Mouse (Mus musculus) ES-E14 (cell line): ENCODE data around the gene Gm6040. TPM values are rescaled to one million over a fixed set of nuclear protein-coding genes. Genes with fewer than 3 reads are reported as not detected.

ENCODE experiments used
- DNase-seq: peaks from one replicate; pipeline ENCODE4 v3.0.0-alpha.2; 2013; ENCODE audit warnings: low read depth, low spot score
- H3K27ac ChIP-seq: 2 replicates; pipeline ENCODE4 v1.5.1; 2012; ENCODE audit warnings: low read depth, mild to moderate bottlenecking, low read length, moderate library complexity, mixed read lengths; ENCODE audit not compliant: poor library complexity, insufficient read depth, severe bottlenecking
- H3K36me3 ChIP-seq: 2 replicates; pipeline ENCODE4 v1.6.1; 2012; ENCODE audit warnings: mild to moderate bottlenecking, low read length, moderate library complexity, mixed read lengths; ENCODE audit not compliant: control insufficient read depth, poor library complexity, insufficient read depth, severe bottlenecking
- H3K4me1 ChIP-seq, 2 experiments: fragments of 150-350 bp in 1 of 2; sonication (generic) in 1 of 2; 2 replicates each; pipeline ENCODE4 v1.6.1; 2012; ENCODE audit warnings: low read length in 2 of 2, mild to moderate bottlenecking in 1 of 2, mixed read lengths in 1 of 2; ENCODE audit not compliant: control insufficient read depth in 2 of 2, insufficient read depth in 2 of 2, poor library complexity in 1 of 2
- H3K4me3 ChIP-seq, 2 experiments: fragments of 150-350 bp in 1 of 2; sonication (generic) in 1 of 2; 2 replicates each; pipeline ENCODE4 v1.5.1; 2012; ENCODE audit warnings: low read length in 2 of 2, low read depth in 1 of 2, mild to moderate bottlenecking in 1 of 2, mixed read lengths in 1 of 2; ENCODE audit not compliant: insufficient read depth in 1 of 2, poor library complexity in 1 of 2, severe bottlenecking in 1 of 2
- H3K9ac ChIP-seq: 2 replicates; pipeline ENCODE4 v1.6.1; 2012; ENCODE audit warnings: low read depth, mild to moderate bottlenecking, low read length, mixed read lengths; ENCODE audit not compliant: poor library complexity, insufficient read depth, severe bottlenecking
- H3K9me3 ChIP-seq: fragments of 150-350 bp; sonication (generic); 2 replicates; pipeline ENCODE4 v1.6.1; 2012; ENCODE audit warnings: low read depth, mild to moderate bottlenecking, low read length; ENCODE audit not compliant: control insufficient read depth, insufficient read depth
- CHD2 ChIP-seq: IDR thresholded peaks from 2 replicates; pipeline ENCODE4 v1.6.1; 2014; ENCODE audit warnings: mild to moderate bottlenecking, low read depth, low read length, inconsistent platforms
- HCFC1 ChIP-seq: IDR thresholded peaks from 2 replicates; pipeline ENCODE4 v1.6.1; 2012; ENCODE audit warnings: low read length, inconsistent platforms, borderline replicate concordance; ENCODE audit not compliant: insufficient read depth
- MAFK ChIP-seq: IDR thresholded peaks from 2 replicates; pipeline ENCODE4 v1.6.1; 2014; ENCODE audit warnings: mild to moderate bottlenecking, low read depth, low read length, inconsistent platforms; ENCODE audit not compliant: insufficient read depth
- ZC3H11A ChIP-seq: IDR thresholded peaks from 2 replicates; pipeline ENCODE4 v1.6.1; 2012; ENCODE audit warnings: low read depth, mild to moderate bottlenecking, inconsistent platforms, low read length, borderline replicate concordance
- ZNF384 ChIP-seq: IDR thresholded peaks from 2 replicates; pipeline ENCODE4 v1.6.1; 2012; ENCODE audit warnings: low read depth, low read length, inconsistent platforms
- in situ Hi-C, 2 experiments: fragments of 600-800 bp; cut with MboI; formaldehyde crosslinking; loops; one replicate each; pipeline ENCODE4 v1.15.1; 2025; ENCODE audit warnings: low sequenced_read_pairs in 2 of 2, inconsistent platforms in 1 of 2; ENCODE audit not compliant: unreplicated experiment in 2 of 2
- total RNA-seq: library from RNA; depleted of rRNA; stranded (reverse); fragments of 300-350 nt; gene quantifications from 2 replicates; pipeline ENCODE4 v1.2.3, GENCODE M21; 2012; rRNA removed

The Gm6040 gene
- total RNA-seq, result not detected in 2 replicates

DNA sequence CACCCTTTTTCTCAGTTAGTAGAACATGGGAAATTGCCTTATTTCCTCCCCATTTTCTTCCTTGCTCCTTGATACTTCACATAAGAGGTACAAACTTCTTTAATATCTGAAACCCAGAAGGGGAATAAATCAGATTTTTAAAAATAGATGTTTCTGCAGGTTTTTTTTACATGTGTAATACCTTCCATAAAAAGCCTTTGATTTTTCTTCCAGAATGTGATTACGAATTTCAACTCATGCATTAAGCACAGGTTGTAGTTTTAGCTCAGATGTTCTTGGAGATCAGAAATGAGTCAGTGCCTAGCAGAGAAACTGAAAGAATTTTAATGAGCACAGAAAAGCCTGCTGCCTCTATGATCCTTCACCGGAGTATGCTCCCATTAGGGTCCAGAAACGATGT is at the start of gene Gm6040:
TSS of gene Gm6040 (minus strand) at position 101 of the 400 bp plus-strand sequence.
- in situ Hi-C loops, result no loop called here
- Histone ChIP-seq H3K9ac (no peak within 1 kb of the TSS), H3K9me3 (no peaks in the 10 kb centered on the region), H3K36me3 (no peaks in the 10 kb centered on the region), H3K27ac (no peak within 1 kb of the TSS), H3K4me1 (no peaks in the 10 kb centered on the region), H3K4me3 (no peak within 1 kb of the TSS)
- DNase-seq, result no peak
- no peak for TF ChIP-seq HCFC1
- no peak for TF ChIP-seq ZNF384
- TF ChIP-seq MAFK, result no peak
- no peak for TF ChIP-seq ZC3H11A
- TF ChIP-seq CHD2, result no peak

DNA sequence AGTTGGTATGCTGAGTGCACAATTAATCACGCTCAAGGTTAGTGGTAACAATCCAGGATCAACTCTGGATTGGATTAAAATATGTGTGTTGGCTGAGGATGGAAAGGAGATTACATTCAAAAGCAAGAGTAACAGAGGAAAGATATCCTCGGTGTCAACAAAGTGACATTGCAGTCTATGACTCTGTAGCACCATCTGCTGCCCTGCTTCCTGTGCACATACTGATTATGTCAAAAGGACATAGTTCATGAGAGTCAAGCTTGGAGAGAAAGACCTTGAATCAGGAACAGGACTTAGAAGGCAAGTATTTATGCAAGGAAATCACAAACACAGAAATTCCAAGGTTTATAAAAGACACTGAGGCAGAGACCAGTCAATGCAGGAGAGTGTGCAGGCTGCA is 42.7 kb upstream of the Gm6040 start:
- no peak for TF ChIP-seq HCFC1
- no peak for TF ChIP-seq CHD2
- TF ChIP-seq ZNF384, result no peak
- TF ChIP-seq MAFK, result no peak
- no peak for TF ChIP-seq ZC3H11A
- no peak overlapping the region for H3K9ac ChIP-seq
- H3K4me1 ChIP-seq, result no peaks in the 10 kb centered on the region
- in situ Hi-C loops, result no loop called here
- no peak overlapping the region for H3K4me3 ChIP-seq
- H3K9me3 ChIP-seq, result no peaks in the 10 kb centered on the region
- no peak overlapping the region for H3K27ac ChIP-seq
- DNase-seq, result no peak
- no peaks in the 10 kb centered on the region for H3K36me3 ChIP-seq

DNA sequence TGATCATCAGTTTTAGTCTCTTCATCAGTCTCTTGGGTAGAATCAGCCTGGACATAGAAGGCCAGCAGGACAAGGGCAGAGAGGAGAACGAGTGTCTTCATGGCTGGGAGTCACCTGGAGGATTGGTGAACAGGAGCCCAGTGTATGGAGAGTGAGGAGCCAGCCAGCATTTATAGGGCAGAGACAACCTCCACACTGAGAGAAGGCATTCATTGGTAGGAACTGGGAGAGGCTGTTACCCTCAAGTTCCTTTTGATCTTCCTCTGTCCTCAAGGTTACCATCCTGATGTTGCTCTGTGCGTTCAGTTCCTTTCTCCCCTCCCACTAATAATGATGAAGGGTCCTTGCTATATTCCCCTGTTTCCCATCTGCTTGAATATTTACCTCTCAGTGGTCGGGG is 22.7 kb upstream of the Gm6040 start, which contains the start of gene AY761185:
TSS of gene AY761185 (minus strand) at position 101 of the 400 bp plus-strand sequence.
- in situ Hi-C loops, result no loop called here
- Histone ChIP-seq H3K9me3 (no peaks in the 10 kb centered on the region), H3K27ac (no peak within 1 kb of the TSS), H3K36me3 (no peaks in the 10 kb centered on the region), H3K9ac (no peak within 1 kb of the TSS), H3K4me3 (no peak within 1 kb of the TSS), H3K4me1 (no peaks in the 10 kb centered on the region)
- TF ChIP-seq ZNF384, result no peak
- TF ChIP-seq CHD2, result no peak
- no peak for TF ChIP-seq MAFK
- no peak for TF ChIP-seq ZC3H11A
- TF ChIP-seq HCFC1, result no peak
- DNase-seq, result no peak

DNA sequence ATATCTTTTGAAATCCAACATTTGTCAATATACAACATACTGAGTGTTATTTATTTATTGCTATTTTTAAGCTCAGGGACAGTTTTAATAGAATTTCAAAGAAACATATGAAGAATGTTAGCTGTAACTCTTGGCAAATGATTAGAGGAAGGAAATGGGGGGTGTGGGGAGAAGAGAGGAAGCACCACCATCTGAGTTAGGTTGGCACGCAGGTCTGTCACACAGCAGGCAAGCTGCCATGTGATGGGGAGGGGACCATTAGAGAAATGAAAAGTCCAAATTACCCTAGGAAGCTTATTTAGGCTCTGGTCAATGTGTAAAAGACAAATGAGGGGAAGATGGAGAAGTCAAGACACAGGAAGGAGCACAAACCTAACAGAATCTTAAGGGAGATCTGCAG is 9.6 kb downstream of the Gm6040 start:
- no peaks in the 10 kb centered on the region for H3K9me3 ChIP-seq
- no peak overlapping the region for H3K9ac ChIP-seq
- H3K4me3 ChIP-seq, result no peak overlapping the region
- no peaks in the 10 kb centered on the region for H3K36me3 ChIP-seq
- in situ Hi-C loops, result no loop called here
- H3K27ac ChIP-seq, result no peak overlapping the region
- H3K4me1 ChIP-seq, result no peaks in the 10 kb centered on the region
- DNase-seq, result no peak
- no peak for TF ChIP-seq MAFK
- TF ChIP-seq ZC3H11A, result no peak
- no peak for TF ChIP-seq ZNF384
- no peak for TF ChIP-seq HCFC1
- no peak for TF ChIP-seq CHD2

DNA sequence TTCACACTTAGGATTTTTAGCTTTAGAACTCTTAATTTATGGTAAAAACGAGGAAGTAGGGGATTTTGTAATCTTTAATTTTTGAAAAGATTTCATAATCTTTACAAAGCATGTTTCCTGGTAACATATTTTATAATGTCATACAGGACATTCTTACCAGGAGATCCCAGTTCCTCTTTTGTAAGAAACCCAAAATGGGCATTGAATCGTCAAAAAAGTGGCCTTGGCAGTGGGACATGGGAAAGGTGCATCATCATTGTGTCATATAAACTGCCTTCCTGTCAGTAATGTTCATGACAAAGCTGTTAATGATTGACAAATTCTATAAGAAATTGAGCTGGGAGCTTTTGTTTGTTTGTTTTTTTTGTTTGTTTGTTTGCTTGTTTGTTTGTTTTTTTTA is 13.6 kb downstream of the Gm6040 start:
- in situ Hi-C loops, result no loop called here
- Histone ChIP-seq H3K4me3 (no peak overlapping the region), H3K9ac (no peak overlapping the region), H3K27ac (no peak overlapping the region), H3K36me3 (no peaks in the 10 kb centered on the region), H3K4me1 (no peaks in the 10 kb centered on the region), H3K9me3 (no peaks in the 10 kb centered on the region)
- no peak for DNase-seq
- no peak for TF ChIP-seq MAFK
- no peak for TF ChIP-seq ZNF384
- TF ChIP-seq ZC3H11A, result no peak
- no peak for TF ChIP-seq CHD2
- TF ChIP-seq HCFC1, result no peak
